Mouse (Mus musculus) ES-E14 (cell line): Measurements from ENCODE around the gene Uqcrfs1.

Experiments used
- CHD2 ChIP-seq: IDR thresholded peaks from 2 replicates; pipeline ENCODE4 v1.6.1; 2014; ENCODE audit warnings: mild to moderate bottlenecking, low read depth, low read length, inconsistent platforms
- MAFK ChIP-seq: IDR thresholded peaks from 2 replicates; pipeline ENCODE4 v1.6.1; 2014; ENCODE audit warnings: mild to moderate bottlenecking, low read depth, low read length, inconsistent platforms; ENCODE audit not compliant: insufficient read depth

GRCm38 (mm10) chr13:30557751-30558150 lies 12.6 kb upstream of the Uqcrfs1 start:
- TF ChIP-seq MAFK = no peak
- no peak for TF ChIP-seq CHD2
